Mouse (Mus musculus): ENCODE results near the gene 1700028J19Rik.
"Not testable (repeated sequence)": the region's sequence is repeated elsewhere in the genome, so short reads cannot be mapped to it uniquely, and the experiment has no call there.

1700028J19Rik gene

GRCm38 (mm10) chr7:44250732-44251275 lies 4.3 kb upstream of the 1700028J19Rik start:
- DNase-seq (ENCODE audit: low read depth, low spot score), result not testable (repeated sequence)

DNA sequence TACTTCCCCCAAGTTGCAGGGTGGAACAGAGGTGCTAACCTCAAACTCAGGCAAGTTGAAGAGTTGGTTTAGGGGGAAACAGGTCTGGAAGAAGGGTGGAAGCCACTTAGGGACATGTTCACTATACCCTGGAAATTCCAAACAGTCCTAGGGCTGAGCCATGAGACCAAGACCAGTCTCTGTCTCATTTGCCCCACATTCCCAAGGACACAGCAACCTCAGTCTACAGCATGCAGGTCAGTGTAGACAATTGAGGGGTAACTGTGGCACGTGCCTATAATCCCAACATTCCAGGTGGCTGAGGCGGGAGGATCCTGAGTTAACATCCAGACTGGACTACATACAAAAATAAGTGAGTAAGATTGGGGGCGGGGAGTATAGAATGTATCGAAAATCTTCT lies 2.8 kb upstream of the 1700028J19Rik start:
- DNase-seq (ENCODE audit: low read depth, low spot score), result no peak

DNA sequence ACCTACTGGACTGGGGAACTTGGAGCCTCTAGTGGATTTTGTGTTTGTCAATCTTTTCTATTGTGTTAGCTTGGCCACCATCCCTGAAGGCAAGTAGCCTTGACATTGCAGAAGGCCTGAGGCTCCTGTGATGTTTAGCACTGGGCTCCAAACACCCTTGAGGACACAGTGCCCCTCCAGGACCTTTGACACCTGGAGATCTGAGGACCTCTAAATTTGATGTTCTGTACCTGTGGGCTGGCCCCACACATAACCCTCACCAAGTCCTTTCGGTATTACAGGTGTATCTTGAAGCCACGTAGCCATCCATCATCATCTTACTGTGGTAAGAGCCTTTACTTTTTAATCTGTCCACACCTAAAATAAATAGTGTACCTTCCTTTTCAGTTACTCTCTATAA lies 1.5 kb upstream of the 1700028J19Rik start:
- no peak for DNase-seq (ENCODE audit: low read depth, low spot score)

GRCm38 (mm10) chr7:44246984-44247470 lies 532 bp upstream of the 1700028J19Rik start:
- DNase-seq (ENCODE audit: low read depth, low spot score), result no peak

- no peak for DNase-seq (ENCODE audit: low read depth, low spot score)
These were observed 2.4 kb downstream of the 1700028J19Rik start for GRCm38 (mm10) chr7:44244080-44244479.

DNA sequence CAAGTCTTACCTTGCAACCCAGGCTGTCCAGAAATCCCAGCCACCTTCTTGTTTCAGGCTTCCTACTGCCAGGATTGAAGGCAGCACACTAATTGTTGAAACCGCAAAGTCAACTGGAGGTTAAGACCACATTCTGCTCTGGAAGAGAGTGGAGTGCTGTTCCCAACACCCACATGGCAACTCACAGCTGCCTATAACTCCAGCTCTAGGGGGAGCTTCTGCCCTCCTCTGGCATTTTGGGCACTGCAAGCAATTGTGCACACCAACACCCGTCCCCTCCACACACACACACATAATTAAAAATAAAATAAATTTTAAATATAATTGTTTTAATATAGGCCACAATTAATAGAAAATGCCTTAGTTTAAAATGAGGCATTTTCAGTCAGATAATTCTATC lies 5.3 kb downstream of the 1700028J19Rik start:
- no peak for DNase-seq (ENCODE audit: low read depth, low spot score)

GRCm38 (mm10) chr7:44240712-44241111 lies 5.8 kb downstream of the 1700028J19Rik start:
- no peak for DNase-seq (ENCODE audit: low read depth, low spot score)

- no peak for DNase-seq (ENCODE audit: low read depth, low spot score)
These were observed 6.6 kb downstream of the 1700028J19Rik start for GRCm38 (mm10) chr7:44239913-44240312.

GRCm38 (mm10) chr7:44235909-44236308 lies 10.6 kb downstream of the 1700028J19Rik start, which contains the start of gene Gm36864:
Gm36864 (plus strand) TSS chr7:44236177.
- no peak for DNase-seq (ENCODE audit: low read depth, low spot score)

- no peak for DNase-seq (ENCODE audit: low read depth, low spot score)
These were observed 21.4 kb downstream of the 1700028J19Rik start, which contains the start of gene Klk1 for GRCm38 (mm10) chr7:44225076-44225475. Klk1 (plus strand) TSS chr7:44225360.

DNA sequence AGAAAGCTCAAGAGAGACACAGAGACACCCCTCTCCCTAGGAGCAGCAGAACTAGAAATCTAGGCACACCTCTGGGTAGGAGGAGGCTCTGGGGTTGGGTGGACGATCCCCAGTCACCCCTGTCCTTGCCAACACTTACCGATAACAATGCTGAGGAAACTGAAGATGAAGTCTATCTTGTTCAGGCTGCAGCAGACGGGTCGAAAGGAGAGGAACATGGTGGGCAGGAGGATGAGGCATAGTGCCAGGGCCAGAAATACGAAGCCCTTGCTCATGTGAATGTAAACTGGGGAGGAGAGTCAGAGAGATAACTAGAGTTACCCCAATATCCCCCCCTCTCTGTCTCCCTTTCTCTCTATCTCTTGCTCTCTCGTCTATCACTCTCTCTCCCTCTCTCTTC lies 24.2 kb downstream of the 1700028J19Rik start:
- DNase-seq (ENCODE audit: low read depth, low spot score), result not testable (repeated sequence)

- DNase-seq (ENCODE audit: low read depth, low spot score), result not testable (repeated sequence)
These were observed 24.9 kb downstream of the 1700028J19Rik start for GRCm38 (mm10) chr7:44221601-44222000.

- DNase-seq (ENCODE audit: low read depth, low spot score), result no peak
These were observed 30.9 kb downstream of the 1700028J19Rik start, which contains the start of gene Klk1b5 for GRCm38 (mm10) chr7:44215645-44216044. Klk1b5 (plus strand) TSS chr7:44215945.

GRCm38 (mm10) chr7:44208307-44208706 lies 38.2 kb downstream of the 1700028J19Rik start:
- DNase-seq (ENCODE audit: low read depth, low spot score), result no peak

GRCm38 (mm10) chr7:44207135-44207534 lies 39.4 kb downstream of the 1700028J19Rik start, which contains the start of gene Klk1b4:
Klk1b4 (plus strand) TSS chr7:44207435.
- DNase-seq (ENCODE audit: low read depth, low spot score), result not testable (repeated sequence)

DNA sequence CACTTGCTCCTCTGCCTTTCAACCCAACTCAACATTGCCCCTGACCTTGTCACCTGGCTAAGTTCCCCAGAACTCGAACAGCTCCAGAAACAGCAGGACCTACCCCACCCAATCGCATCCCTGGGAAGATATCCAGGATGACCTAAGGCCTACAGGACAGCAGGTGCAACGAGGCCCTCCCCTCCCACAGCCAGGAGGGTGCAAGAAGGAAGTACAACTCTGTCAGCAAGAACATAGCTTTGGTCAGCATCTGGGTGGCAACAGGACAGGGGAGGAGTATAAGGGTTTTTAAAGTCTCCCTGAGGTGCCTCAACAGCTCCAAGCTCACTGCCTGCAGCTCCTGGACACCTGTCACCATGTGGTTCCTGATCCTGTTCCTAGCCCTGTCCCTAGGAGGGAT lies 48.6 kb downstream of the 1700028J19Rik start, which contains the start of gene Klk1b3:
Klk1b3 (plus strand) TSS at position 301 of the 400 bp plus-strand sequence.
- DNase-seq (ENCODE audit: low read depth, low spot score), result no peak

- DNase-seq (ENCODE audit: low read depth, low spot score), result not testable (repeated sequence)
These were observed 53.0 kb downstream of the 1700028J19Rik start for GRCm38 (mm10) chr7:44193466-44193865.

GRCm38 (mm10) chr7:44187936-44188335 lies 58.6 kb downstream of the 1700028J19Rik start, which contains the start of gene Klk1b24:
Klk1b24 (plus strand) TSS chr7:44188236.
- not testable (repeated sequence) for DNase-seq (ENCODE audit: low read depth, low spot score)

- not testable (repeated sequence) for DNase-seq (ENCODE audit: low read depth, low spot score)
These were observed 60.0 kb downstream of the 1700028J19Rik start for GRCm38 (mm10) chr7:44186516-44186915.
